Mouse (Mus musculus): ENCODE measurements around the gene Hipk2.

DNA sequence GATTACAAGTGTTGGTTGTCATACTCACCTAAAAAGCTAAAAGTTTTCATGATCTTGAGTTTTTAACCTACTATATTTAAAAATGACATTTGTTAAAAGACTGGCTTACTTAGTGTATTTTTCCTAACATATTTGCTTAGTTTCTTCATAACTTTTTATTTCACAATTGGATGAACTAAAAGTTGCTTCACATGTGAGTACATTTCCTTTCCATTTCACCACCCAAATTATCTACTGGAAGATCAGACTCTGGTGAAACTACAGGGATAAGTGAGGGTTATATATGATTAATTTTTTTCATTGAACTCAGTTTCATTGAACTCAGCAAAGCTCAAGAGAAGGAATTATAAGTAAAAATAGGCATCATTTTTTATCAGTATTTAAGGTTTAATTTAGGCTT, 50.1 kb downstream of the Hipk2 start:
- no peak for TF ChIP-seq CTCF (IDR thresholded peaks at IDR 0.05; ENCODE audit: extremely low read depth, insufficient read depth, low read length)
- TF ChIP-seq POLR2A (IDR thresholded peaks at IDR 0.05; ENCODE audit: extremely low read depth, insufficient read depth, low read length), result no peak
